Mouse (Mus musculus) forebrain, embryonic 15.5 days (tissue): Measurements from ENCODE around the gene Paxx. TPM values are rescaled to one million over a fixed set of nuclear protein-coding genes. Genes with fewer than 3 reads are reported as not detected.

ENCODE experiments used
- ATAC-seq: fragments of 200-750 bp; cut with Nextera tagmentation; replicated peaks from 2 replicates; pipeline ENCODE4 v1.8.0; 2017; ENCODE audit warnings: mild to moderate bottlenecking, moderate TSS enrichment, moderate library complexity
- H3K27ac ChIP-seq: fragments of 300-500 bp; sonication (generic); replicated peaks from 2 replicates; pipeline ENCODE4 v1.5.1; 2015; ENCODE audit warnings: mild to moderate bottlenecking, inconsistent platforms
- H3K27me3 ChIP-seq: fragments of 300-500 bp; sonication (generic); 2 replicates; pipeline ENCODE4 v1.6.1; 2015; ENCODE audit warnings: inconsistent platforms
- H3K36me3 ChIP-seq: fragments of 300-500 bp; sonication (generic); 2 replicates; pipeline ENCODE4 v1.6.1; 2015; ENCODE audit warnings: mild to moderate bottlenecking, inconsistent platforms
- H3K4me1 ChIP-seq: fragments of 300-500 bp; sonication (generic); 2 replicates; pipeline ENCODE4 v1.6.1; 2015; ENCODE audit warnings: inconsistent platforms
- H3K4me2 ChIP-seq: fragments of 300-500 bp; sonication (generic); replicated peaks from 2 replicates; pipeline ENCODE4 v1.6.1; 2015; ENCODE audit warnings: mild to moderate bottlenecking, inconsistent platforms
- H3K4me3 ChIP-seq: fragments of 300-500 bp; sonication (generic); 2 replicates; pipeline ENCODE4 v1.5.1; 2015; ENCODE audit warnings: mild to moderate bottlenecking, inconsistent platforms
- H3K9ac ChIP-seq: fragments of 300-500 bp; sonication (generic); replicated peaks from 2 replicates; pipeline ENCODE4 v1.6.1; 2015; ENCODE audit warnings: mild to moderate bottlenecking, inconsistent platforms
- H3K9me3 ChIP-seq: fragments of 300-500 bp; sonication (generic); 2 replicates; pipeline ENCODE4 v1.6.1; 2016; ENCODE audit warnings: inconsistent platforms
- WGBS: fragments of 180-500 bp; shearing (Covaris S2); methylation state at CpG from one replicate; pipeline ENCODE4 v1.1.7; 2015; ENCODE audit warnings: mixed read lengths; 5-methylcytosine and 5-hydroxymethylcytosine counted together
- polyA plus RNA-seq: library from polyadenylated mRNA; unstranded; fragments of >200 nt; fragmentation: Nextera tagmentation; extraction: Ambion mirVana; gene quantifications from 2 replicates; pipeline ENCODE4 v1.2.1, GENCODE M21; 2015

Paxx gene
- polyA plus RNA-seq, 1 experiment from 2014 or later = 101 TPM

DNA sequence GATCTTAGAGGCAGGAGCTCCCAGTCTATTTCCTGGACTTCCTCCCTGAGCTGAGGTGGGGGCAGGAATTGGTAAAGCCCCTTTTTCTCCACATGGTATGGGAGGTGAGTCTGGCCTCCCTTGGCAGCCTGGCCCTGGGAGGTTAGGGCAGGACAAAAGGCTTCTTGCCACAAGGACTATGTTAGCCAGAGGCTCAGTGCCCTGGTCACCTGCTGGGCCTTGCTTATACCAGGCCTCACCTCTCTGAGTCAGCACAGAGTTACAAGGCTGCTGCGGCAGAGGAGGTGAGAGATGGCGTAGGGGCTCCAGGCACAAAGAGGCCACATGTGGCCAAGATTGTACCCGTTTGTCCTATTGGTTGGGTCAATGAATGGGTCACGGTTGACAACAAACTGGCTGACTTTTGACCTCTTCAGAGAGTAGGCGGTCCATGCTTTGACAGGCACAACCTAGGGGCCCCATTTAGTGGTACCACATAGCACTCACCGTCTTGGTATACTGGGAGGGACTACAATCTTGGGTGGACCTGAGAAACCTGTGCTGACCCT is 29.5 kb downstream of the Paxx start:
- WGBS = 75% methylated on average over 6 of the region's 6 CpGs
- no peak overlapping the region for H3K4me2 ChIP-seq

DNA sequence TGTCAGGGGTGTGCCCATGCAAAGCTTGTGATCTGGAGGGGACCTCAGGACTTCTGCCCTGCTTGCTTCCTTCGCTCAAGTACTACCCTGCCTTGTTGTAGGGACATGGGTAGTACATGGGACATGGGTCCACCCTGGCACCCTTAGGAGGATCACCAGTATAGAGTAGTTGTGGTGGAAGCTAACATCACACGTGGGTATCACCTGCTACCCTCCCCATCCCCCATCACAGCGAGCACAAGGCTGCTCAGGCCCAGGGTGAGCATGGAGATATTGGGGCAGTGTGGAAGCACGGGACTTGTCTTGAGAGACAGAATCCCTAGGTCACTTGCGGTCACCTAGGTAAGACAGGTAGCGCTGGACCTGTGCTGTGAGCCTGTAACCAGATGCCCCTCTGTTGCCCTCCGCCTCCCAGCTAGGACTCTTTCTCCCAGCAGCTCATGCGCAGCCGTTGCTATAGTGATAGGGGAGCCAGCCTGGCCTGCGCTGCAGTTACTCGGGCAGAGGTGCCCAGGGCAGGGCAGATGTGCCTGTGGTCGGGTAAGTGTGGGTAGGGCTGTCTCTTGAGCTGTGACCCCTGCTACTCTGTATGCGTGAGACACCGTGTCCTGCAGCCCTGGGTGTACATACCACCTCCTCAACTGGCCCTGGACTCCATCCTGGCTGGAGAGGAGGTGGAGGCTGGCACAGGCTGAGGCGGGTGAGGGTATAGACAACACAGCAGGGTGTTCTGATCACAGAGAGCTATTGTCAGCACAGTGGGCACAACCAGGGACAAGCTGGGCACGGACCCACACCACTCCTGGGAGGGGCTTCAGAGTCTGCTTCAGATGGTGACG is 30.3 kb downstream of the Paxx start:
- H3K9ac ChIP-seq = no peak overlapping the region
- WGBS = 59% methylated on average over 17 of the region's 17 CpGs
- H3K4me3 ChIP-seq = no peak overlapping the region
- H3K9me3 ChIP-seq = no peaks in the 10 kb centered on the region
- peaks cover 31% of the 10 kb centered on the region for H3K4me1 ChIP-seq
- ATAC-seq = no peak
- H3K36me3 ChIP-seq = peaks cover 16% of the 10 kb centered on the region
- H3K27me3 ChIP-seq = peaks cover 2% of the 10 kb centered on the region; the same call in 1 of the 2 replicates
- no peak overlapping the region for H3K4me2 ChIP-seq
- no peak overlapping the region for H3K27ac ChIP-seq

More for the DNA sequence above, 29.5 kb downstream of the Paxx start:
- H3K9me3 ChIP-seq = no peaks in the 10 kb centered on the region
- no peak for ATAC-seq
- H3K36me3 ChIP-seq = peaks cover 17% of the 10 kb centered on the region
- H3K4me3 ChIP-seq = no peak overlapping the region
- peaks cover 31% of the 10 kb centered on the region for H3K4me1 ChIP-seq
- H3K9ac ChIP-seq = no peak overlapping the region
- peaks cover 2% of the 10 kb centered on the region; the same call in 1 of the 2 replicates for H3K27me3 ChIP-seq
- H3K27ac ChIP-seq = no peak overlapping the region

DNA sequence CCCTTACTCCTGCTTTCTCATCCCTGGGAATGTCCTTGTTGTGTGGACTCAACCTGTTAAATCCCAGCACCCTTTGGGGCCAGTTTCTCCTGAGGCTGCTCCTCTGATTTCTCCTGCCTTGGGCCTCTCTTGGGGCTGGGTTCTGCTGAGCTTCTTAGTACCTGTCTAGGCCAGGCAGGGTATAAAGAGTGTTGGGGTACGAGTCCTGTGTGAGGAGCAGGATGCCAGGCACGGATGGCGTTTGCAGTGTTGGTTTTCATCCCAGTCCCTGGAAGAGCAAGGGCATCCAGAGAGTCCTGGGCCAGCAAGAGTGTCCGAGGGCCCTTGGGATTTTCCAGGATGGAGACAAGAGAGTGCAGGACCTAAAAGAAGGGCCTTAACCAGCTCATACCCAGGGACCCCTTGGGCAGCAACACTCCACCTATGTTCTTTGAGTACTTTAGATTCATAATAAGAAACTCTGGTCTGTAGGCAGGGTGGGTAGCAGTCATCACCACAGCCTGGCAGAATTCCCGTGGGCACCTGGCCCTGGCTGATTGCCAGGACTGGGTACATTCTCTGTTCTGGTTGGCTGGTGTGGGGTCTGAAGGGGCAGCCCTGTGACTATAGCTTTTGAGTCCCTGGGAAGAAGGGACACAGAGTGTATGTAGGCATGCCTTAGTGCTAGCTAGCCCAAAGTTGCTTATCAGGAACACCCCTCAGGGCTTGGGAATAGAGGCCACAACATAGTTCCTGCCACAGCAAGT is 31.3 kb downstream of the Paxx start:
- WGBS = 63% methylated on average over 5 of the region's 5 CpGs
- no peak overlapping the region for H3K27ac ChIP-seq
- ATAC-seq = no peak

DNA sequence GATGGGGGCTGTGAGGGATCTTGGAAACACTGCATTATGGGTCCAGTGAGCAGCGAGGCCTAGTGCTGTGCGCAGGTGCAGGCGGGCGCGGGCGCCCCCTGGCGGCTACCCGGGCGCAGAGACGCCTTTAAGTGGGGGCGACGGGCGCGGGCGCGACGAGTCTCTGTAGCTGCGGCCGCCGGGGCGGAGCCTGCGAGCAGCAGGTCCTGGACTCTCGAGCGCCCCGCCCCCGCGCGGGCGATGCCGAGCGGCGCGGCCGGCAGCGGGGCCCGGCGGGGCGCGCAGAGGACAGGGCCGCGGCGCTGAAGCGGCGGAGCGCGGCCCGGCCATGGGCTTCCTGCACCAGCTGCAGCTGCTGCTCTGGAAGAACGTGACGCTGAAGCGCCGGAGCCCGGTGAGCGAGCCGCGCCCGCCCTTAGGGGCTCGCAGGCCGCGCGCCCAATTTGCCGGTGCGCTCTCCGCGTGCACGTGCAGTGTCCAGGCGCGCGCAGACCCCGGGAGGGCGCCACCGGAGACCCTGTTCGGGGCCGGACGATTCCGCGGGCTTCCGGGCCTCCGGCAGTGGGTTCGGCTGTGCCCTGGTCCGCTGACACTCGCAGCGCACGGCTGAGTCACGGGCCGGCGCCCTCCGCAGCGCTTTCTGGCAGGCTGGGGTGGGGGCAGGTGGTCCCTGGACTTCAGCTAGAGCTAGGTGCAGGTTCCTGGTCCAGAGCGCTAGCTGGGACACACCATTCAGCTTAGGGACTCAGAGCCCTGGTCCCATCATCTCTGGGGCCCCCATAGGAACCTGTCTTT is 32.3 kb downstream of the Paxx start, which contains the start of gene Abca2:
Gene Abca2, plus strand, starts transcription at position 262 of the 795 bp plus-strand sequence.
- Histone ChIP-seq H3K27me3 (peaks cover 2% of the 10 kb centered on the region; the same call in 1 of the 2 replicates), H3K9ac (peak within 1 kb of the TSS; percentile 73), H3K27ac (peak within 1 kb of the TSS; percentile 80), H3K4me1 (peaks cover 31% of the 10 kb centered on the region), H3K4me3 (peak within 1 kb of the TSS; percentile 83), H3K9me3 (no peaks in the 10 kb centered on the region), H3K36me3 (peaks cover 5% of the 10 kb centered on the region; the same call in 1 of the 2 replicates), H3K4me2 (peak within 1 kb of the TSS; percentile 76)
- peak; percentile 93 for ATAC-seq
- under 1% methylated on average over 85 of the region's 89 CpGs for whole genome bisulfite sequencing

More for the DNA sequence above, 31.3 kb downstream of the Paxx start:
- Histone ChIP-seq H3K9me3 (no peaks in the 10 kb centered on the region), H3K36me3 (peaks cover 8% of the 10 kb centered on the region; the same call in 1 of the 2 replicates), H3K27me3 (peaks cover 2% of the 10 kb centered on the region; the same call in 1 of the 2 replicates), H3K4me2 (peak overlapping the region; percentile 76), H3K4me1 (peaks cover 31% of the 10 kb centered on the region), H3K9ac (peak overlapping the region; percentile 73), H3K4me3 (peak overlapping the region; percentile 83)

DNA sequence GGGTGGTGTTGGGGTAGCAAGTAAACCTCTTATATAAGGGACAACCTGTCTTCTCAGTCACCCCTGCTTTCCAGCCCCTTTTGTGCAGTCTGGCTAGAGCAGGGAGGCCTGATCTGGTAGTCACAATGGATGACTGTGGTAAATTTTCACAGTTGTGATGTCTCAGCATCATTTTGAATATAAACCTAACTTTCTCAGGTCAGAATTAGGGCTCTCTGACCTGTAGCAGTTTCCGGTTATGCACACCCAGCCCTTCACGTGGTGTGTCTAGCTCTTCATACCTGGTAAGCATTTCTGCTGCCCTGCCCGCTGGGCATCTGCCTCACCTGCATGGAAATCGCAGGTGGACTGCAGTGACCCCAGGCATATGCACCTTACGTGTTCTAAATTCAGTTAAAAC is 33.6 kb downstream of the Paxx start:
- Histone ChIP-seq H3K27ac (no peak overlapping the region), H3K9me3 (no peaks in the 10 kb centered on the region), H3K4me3 (no peak overlapping the region), H3K36me3 (no peaks in the 10 kb centered on the region), H3K4me2 (no peak overlapping the region), H3K4me1 (peaks cover 31% of the 10 kb centered on the region), H3K27me3 (peaks cover 2% of the 10 kb centered on the region; the same call in 1 of the 2 replicates), H3K9ac (no peak overlapping the region)
- 92% methylated on average over 5 of the region's 5 CpGs for WGBS
- no peak for ATAC-seq

DNA sequence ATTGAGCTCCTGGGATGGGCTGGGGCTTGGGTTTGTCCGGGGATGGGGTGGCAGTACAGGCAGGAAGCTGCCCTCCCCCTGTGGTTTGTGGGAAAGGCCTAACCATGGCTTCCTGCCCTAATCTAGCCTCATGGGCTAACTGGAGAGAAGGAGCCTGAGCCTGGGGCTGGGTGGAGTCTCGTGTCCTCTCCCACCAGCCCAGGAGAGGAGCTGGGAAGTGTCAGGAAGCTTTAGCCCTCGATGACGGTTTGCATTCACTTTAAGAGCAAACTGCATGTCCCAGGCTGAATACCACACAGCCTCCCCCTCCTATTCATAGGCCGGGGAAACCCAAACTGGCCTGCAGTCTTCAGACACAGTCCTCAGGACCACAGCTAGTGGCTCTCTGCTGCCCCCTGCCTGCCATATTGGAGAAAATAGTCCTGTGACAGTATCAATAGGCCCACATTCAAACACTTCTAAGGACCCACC is 34.1 kb downstream of the Paxx start:
- ATAC-seq = peak; percentile 30; the same call in 1 of the 2 replicates
- no peak overlapping the region for H3K4me3 ChIP-seq
- peaks cover 31% of the 10 kb centered on the region for H3K4me1 ChIP-seq
- 21% methylated on average over 5 of the region's 5 CpGs for WGBS
- H3K4me2 ChIP-seq = no peak overlapping the region
- no peaks in the 10 kb centered on the region for H3K36me3 ChIP-seq
- H3K9me3 ChIP-seq = no peaks in the 10 kb centered on the region
- no peak overlapping the region for H3K27ac ChIP-seq
- peaks cover 2% of the 10 kb centered on the region; the same call in 1 of the 2 replicates for H3K27me3 ChIP-seq
- no peak overlapping the region for H3K9ac ChIP-seq

- Histone ChIP-seq H3K4me2 (no peak overlapping the region), H3K27ac (no peak overlapping the region), H3K9me3 (no peaks in the 10 kb centered on the region), H3K36me3 (no peaks in the 10 kb centered on the region), H3K27me3 (peaks cover 2% of the 10 kb centered on the region; the same call in 1 of the 2 replicates), H3K4me3 (no peak overlapping the region), H3K9ac (no peak overlapping the region), H3K4me1 (peaks cover 22% of the 10 kb centered on the region)
- WGBS = 37% methylated on average over 27 of the region's 27 CpGs
- ATAC-seq = no peak
Measured at GRCm38 (mm10) chr2:25425481-25425880, 35.4 kb downstream of the Paxx start.

DNA sequence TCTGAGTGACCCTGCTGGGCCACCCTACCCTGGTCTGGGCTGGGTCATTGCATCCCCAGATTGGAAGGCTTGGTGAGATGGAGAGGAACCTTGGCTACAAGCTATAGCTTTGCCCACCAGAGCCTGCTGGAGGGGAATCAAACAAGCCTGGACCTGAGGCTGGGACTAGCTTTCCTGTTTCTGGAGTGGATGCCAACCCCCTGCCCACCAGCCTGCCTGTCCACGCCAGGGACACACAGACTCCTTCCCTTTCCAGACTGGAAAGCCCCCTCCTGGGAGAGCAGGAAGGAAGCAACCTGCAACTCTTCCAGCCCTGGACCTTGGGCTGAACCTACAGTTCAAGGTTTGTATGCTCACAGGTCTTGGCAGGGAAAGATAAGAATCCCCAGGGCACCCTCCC is 37.3 kb downstream of the Paxx start:
- Histone ChIP-seq H3K27ac (no peak overlapping the region), H3K4me2 (no peak overlapping the region), H3K9me3 (no peaks in the 10 kb centered on the region), H3K9ac (no peak overlapping the region), H3K36me3 (no peaks in the 10 kb centered on the region), H3K4me1 (peaks cover 7% of the 10 kb centered on the region; the same call in 1 of the 2 replicates), H3K4me3 (no peak overlapping the region), H3K27me3 (no peaks in the 10 kb centered on the region)
- 67% methylated on average over 1 of the region's 1 CpGs for WGBS
- no peak for ATAC-seq

- 71% methylated on average over 17 of the region's 17 CpGs for WGBS
- no peaks in the 10 kb centered on the region for H3K9me3 ChIP-seq
- H3K9ac ChIP-seq = no peak within 1 kb of the TSS
- no peak within 1 kb of the TSS for H3K4me2 ChIP-seq
- no peak for ATAC-seq
- no peak within 1 kb of the TSS for H3K27ac ChIP-seq
- no peak within 1 kb of the TSS for H3K4me3 ChIP-seq
- H3K4me1 ChIP-seq = peaks cover 2% of the 10 kb centered on the region; the same call in 1 of the 2 replicates
- no peaks in the 10 kb centered on the region for H3K36me3 ChIP-seq
- no peaks in the 10 kb centered on the region for H3K27me3 ChIP-seq
Measured at GRCm38 (mm10) chr2:25422587-25423410, 38.1 kb downstream of the Paxx start, which contains the start of gene Fut7. Fut7 (plus strand) TSS chr2:25423267.

DNA sequence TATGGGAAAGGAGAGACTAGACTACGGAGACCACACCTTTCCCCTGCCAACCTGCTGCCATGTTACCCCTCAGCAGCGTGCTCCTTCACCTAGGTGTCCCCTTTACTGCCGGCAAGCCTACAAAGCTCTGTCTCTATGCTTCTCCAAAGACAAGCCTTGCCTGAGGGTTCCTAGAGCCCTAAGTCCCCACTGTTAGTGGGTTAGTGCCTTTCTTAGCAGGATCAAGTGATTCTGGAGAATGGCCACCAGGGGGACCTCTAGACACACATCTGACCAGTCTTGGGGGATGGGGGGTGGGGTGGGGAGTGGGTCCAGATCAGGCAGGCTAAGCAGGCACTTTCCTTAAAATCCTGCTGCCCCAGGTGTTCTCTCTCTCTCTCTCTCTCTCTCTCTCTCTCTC is 39.0 kb downstream of the Paxx start:
- Histone ChIP-seq H3K4me2 (no peak overlapping the region), H3K27ac (no peak overlapping the region), H3K27me3 (no peaks in the 10 kb centered on the region), H3K4me3 (no peak overlapping the region), H3K9ac (no peak overlapping the region), H3K4me1 (no peaks in the 10 kb centered on the region), H3K9me3 (no peaks in the 10 kb centered on the region), H3K36me3 (no peaks in the 10 kb centered on the region)
- peak; percentile 39; the same call in 1 of the 2 replicates for ATAC-seq
- 22% methylated on average over 3 of the region's 3 CpGs for whole genome bisulfite sequencing
